Mouse (Mus musculus) urinary bladder, postnatal 36 days (tissue): ENCODE data around the gene Vmn1r114.
"Not testable (repeated sequence)": the region's sequence is repeated elsewhere in the genome, so short reads cannot be mapped to it uniquely, and the experiment has no call there.

Experiments
- DNase-seq, 2 experiments: peaks; one replicate each; pipeline ENCODE4 v3.0.0; 2022; ENCODE audit warnings: low spot score in 2 of 2, mixed read lengths in 1 of 2

Gene Vmn1r114

DNA sequence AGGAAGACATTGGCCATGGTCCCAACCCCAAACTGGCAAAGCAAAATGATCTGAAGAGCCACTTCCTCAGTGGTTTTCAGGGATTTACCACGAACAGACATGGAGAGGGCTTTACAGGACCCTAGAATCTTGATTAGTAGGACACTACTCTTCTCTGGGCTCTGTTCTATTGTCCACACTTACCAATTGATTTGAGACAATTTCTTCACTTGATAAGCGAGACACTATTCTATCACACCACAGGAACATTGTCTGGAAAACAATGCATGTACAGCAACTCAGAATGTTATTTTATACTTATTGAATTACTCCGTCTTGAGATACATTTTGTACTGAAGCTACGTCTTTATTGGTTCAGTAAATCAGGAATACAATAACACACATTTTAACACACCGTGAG is at the start of gene Vmn1r114:
Gene Vmn1r114, minus strand, starts transcription at position 101 of the 400 bp plus-strand sequence.
- not testable (repeated sequence) for DNase-seq

DNA sequence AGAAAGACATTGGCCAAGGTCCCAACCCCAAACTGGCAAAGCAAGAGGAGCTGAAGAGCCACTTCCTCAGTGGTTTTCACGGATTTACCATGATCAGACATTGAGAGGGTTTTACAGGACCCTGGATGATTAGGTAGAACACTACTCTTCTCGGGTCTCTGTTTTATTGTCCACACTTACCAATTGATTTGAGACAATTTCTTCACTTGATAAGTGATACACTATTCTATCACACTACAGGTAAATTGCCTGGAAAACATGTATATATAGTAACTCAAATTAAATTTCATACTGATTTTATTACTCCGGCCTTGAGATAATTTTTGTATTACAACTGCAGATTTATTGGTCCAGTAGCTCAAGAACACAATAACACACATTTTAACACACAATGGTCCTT is 32.9 kb upstream of the Vmn1r114 start, which contains the start of gene Vmn1r115:
Gene Vmn1r115, minus strand, starts transcription at position 101 of the 400 bp plus-strand sequence.
- not testable (repeated sequence) for DNase-seq

DNA sequence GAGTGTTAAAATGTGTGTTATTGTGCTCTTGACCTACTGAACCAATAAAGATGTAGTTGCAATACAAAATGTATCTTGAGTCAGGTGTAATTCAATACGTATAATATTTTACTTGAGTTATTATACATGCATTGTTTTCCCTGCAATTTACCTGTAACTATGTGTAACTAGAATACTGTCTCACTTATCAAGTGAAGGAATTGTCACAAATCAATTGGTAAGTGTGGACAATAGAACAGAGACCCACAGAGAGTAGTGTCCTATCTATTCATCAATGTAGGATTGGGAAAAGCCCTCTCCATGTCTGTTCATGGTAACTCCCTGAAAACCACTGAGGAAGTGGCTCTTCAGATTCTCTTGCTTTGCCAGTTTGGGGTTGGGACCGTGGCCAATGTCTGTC is 25.0 kb downstream of the Vmn1r114 start, which contains the start of gene Vmn1r113:
Gene Vmn1r113, plus strand, starts transcription at position 301 of the 400 bp plus-strand sequence.
- DNase-seq = not testable (repeated sequence)

DNA sequence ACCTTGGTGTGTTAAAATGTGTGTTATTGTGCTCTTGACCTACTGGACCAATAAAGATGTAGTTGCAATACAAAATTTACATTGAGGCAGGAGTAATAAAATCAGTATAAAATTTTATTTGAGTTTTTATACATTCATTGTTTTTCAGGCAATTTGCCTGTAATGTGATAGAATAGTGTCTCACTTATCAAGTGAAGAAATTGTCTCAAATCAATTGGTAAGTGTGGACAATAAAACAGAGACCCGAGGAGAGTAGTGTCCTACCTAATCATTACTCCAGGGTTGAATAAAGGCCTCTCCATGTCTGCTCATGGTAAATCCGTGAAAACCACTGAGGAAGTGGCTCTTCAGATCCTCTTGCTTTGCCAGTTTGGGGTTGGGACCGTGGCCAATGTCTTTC is 41.1 kb downstream of the Vmn1r114 start, which contains the start of gene Vmn1r112:
Gene Vmn1r112, plus strand, starts transcription at position 301 of the 400 bp plus-strand sequence.
- not testable (repeated sequence) for DNase-seq
